Comparison of ENCODE assay signal across 8 mouse cellular contexts in the genomic region with DNA sequence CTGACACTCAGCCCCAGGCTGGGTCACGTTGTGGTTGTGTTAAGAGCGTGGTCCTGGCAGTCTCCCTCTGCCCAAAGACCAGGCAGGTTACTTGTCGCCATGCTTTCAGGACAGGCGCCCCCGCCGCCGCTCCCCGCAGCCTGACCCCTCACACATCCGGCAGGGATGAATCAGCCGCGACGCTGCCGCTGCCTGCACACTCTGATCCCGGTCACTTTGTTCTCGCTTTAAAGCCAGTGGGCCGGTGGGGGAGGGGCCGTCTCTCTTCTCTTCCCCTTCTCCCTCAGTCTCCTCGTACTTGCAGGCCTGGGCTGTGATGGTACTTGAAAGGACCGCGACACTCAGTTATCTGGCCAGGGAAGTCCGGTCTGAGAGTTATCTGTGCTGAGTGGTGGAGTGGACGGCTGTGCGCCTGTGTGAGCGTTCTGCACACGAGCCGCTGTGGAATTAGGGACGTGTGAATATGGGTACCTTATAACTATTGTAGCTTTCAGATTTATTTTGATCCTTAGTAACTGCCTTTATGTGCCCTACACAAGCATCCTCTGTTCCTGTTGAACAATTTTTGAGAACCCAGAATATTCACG.
DNase-seq lines count a peak whose midpoint lies in the region; ATAC-seq lines count a peak whose summit lies in the region.

No protein-coding gene starts in this region.

- H3K4me1 ChIP-seq in kidney, embryonic 14.5 days (ENCODE audit: control insufficient read depth, insufficient read depth, low read length) = peaks cover 18% of the 10 kb centered on the region
- H3K4me1 ChIP-seq in embryonic facial prominence, embryonic 12.5 days = peaks cover 31% of the 10 kb centered on the region
- peaks cover 51% of the 10 kb centered on the region for H3K4me1 ChIP-seq in limb, embryonic 10.5 days
- peaks cover 40% of the 10 kb centered on the region for H3K4me1 ChIP-seq in neural tube, embryonic 13.5 days (replicated peaks)

- no peak for DNase-seq in kidney, adult 11 months
- peak; percentile 46 to 52 for DNase-seq in adrenal gland, adult 18-20 months (ENCODE audit: low spot score in 2 of 2)
- DNase-seq in limb, embryonic 10.5 days (ENCODE audit: low spot score) = peak; percentile 74
- no peak for DNase-seq in layer of hippocampus, adult 9-11 months

- 7% methylated on average over 27 of the region's 28 CpGs for WGBS in kidney, embryonic 14.5 days
- whole genome bisulfite sequencing in embryonic facial prominence, embryonic 12.5 days = 9% methylated on average over 28 of the region's 28 CpGs
- 7% methylated on average over 28 of the region's 28 CpGs for WGBS in limb, embryonic 10.5 days
- WGBS in neural tube, embryonic 13.5 days = 7% methylated on average over 28 of the region's 28 CpGs

- H3K4me3 ChIP-seq in kidney, embryonic 14.5 days (ENCODE audit: low read length) = peak overlapping the region; percentile 1; the same call in 1 of the 2 replicates
- H3K4me3 ChIP-seq in embryonic facial prominence, embryonic 12.5 days = peak overlapping the region; percentile 18
- H3K4me3 ChIP-seq in limb, embryonic 10.5 days = peak overlapping the region; percentile 64
- peak overlapping the region; percentile 58 for H3K4me3 ChIP-seq in neural tube, embryonic 13.5 days

- peaks cover 8% of the 10 kb centered on the region; the same call in 1 of the 2 replicates for H3K9me3 ChIP-seq in kidney, embryonic 14.5 days (ENCODE audit: control insufficient read depth, low read length)
- H3K9me3 ChIP-seq in embryonic facial prominence, embryonic 12.5 days = peaks cover 4% of the 10 kb centered on the region; the same call in 1 of the 2 replicates
- 0 out of 2 replicates have a peak, but pooled peaks cover 2% of the 10 kb centered on the region for H3K9me3 ChIP-seq in limb, embryonic 10.5 days (replicated peaks)
- H3K9me3 ChIP-seq in neural tube, embryonic 13.5 days = peaks cover 17% of the 10 kb centered on the region

- H3K27me3 ChIP-seq in kidney, embryonic 14.5 days (ENCODE audit: control insufficient read depth, insufficient read depth, low read length) = peaks cover 34% of the 10 kb centered on the region
- H3K27me3 ChIP-seq in embryonic facial prominence, embryonic 12.5 days = peaks cover 51% of the 10 kb centered on the region
- H3K27me3 ChIP-seq in limb, embryonic 10.5 days (ENCODE audit: low read depth, poor library complexity, severe bottlenecking) = peaks cover 50% of the 10 kb centered on the region
- peaks cover 27% of the 10 kb centered on the region for H3K27me3 ChIP-seq in neural tube, embryonic 13.5 days

- no peak for ATAC-seq in kidney, embryonic 14.5 days (ENCODE audit: low FRiP score, low TSS enrichment)
- ATAC-seq in embryonic facial prominence, embryonic 12.5 days (ENCODE audit: insufficient number of reproducible peaks, insufficient read depth, low FRiP score, low TSS enrichment) = no peak
- ATAC-seq in neural tube, embryonic 13.5 days (ENCODE audit: low read depth) = no peak
- ATAC-seq in megakaryocyte progenitor cell, adult 5-6 weeks (replicated peaks; ENCODE audit: poor library complexity) = no peak

- no peaks in the 10 kb centered on the region for H3K36me3 ChIP-seq in kidney, embryonic 14.5 days (ENCODE audit: control insufficient read depth, insufficient read depth, low read length)
- no peaks in the 10 kb centered on the region for H3K36me3 ChIP-seq in embryonic facial prominence, embryonic 12.5 days
- H3K36me3 ChIP-seq in limb, embryonic 10.5 days = no peaks in the 10 kb centered on the region
- no peaks in the 10 kb centered on the region for H3K36me3 ChIP-seq in neural tube, embryonic 13.5 days

- no peak overlapping the region for H3K9ac ChIP-seq in kidney, embryonic 14.5 days (ENCODE audit: low read depth, low read length)
- H3K9ac ChIP-seq in embryonic facial prominence, embryonic 12.5 days = 0 out of 2 replicates have a peak overlapping the region, but pooled peaks have one; percentile 27
- peak overlapping the region; percentile 53 for H3K9ac ChIP-seq in neural tube, embryonic 13.5 days

- H3K4me2 ChIP-seq in kidney, embryonic 14.5 days (replicated peaks; ENCODE audit: low read depth, low read length) = peak overlapping the region; percentile 30
- peak overlapping the region; percentile 96 for H3K4me2 ChIP-seq in embryonic facial prominence, embryonic 12.5 days (replicated peaks)
- H3K4me2 ChIP-seq in neural tube, embryonic 13.5 days = peak overlapping the region; percentile 92

- no peak overlapping the region for H3K27ac ChIP-seq in kidney, embryonic 14.5 days (ENCODE audit: low read depth, low read length)
- no peak overlapping the region for H3K27ac ChIP-seq in embryonic facial prominence, embryonic 12.5 days
- peak overlapping the region; percentile 95 for H3K27ac ChIP-seq in limb, embryonic 10.5 days
- H3K27ac ChIP-seq in neural tube, embryonic 13.5 days (replicated peaks) = peak overlapping the region; percentile 85; the same call in 1 of the 2 replicates

Comparison
In these comparisons a context has a peak if more than half of its experiments do, and no peak if none do; other contexts are left out.
1. H3K27ac ChIP-seq: peak in limb, embryonic 10.5 days (single experiment) and neural tube, embryonic 13.5 days (single experiment); none in kidney, embryonic 14.5 days (single experiment) and embryonic facial prominence, embryonic 12.5 days (single experiment).
2. H3K4me2 ChIP-seq: peak in every context shown above with its lines; median percentile 96 in embryonic facial prominence, embryonic 12.5 days; 92 in neural tube, embryonic 13.5 days; 30 in kidney, embryonic 14.5 days.
3. H3K4me3 ChIP-seq: peak in every context shown above with its lines; median percentile 64 in limb, embryonic 10.5 days; 58 in neural tube, embryonic 13.5 days; 18 in embryonic facial prominence, embryonic 12.5 days; 1 in kidney, embryonic 14.5 days.
4. DNase-seq: peak in adrenal gland, adult 18-20 months (2 of 2) and limb, embryonic 10.5 days (single experiment); none in kidney, adult 11 months (single experiment) and layer of hippocampus, adult 9-11 months (single experiment).